Mouse (Mus musculus) left cerebral cortex, postnatal 4 days (tissue): Measurements from ENCODE around the gene Ncor2. TPM values are rescaled to one million over a fixed set of nuclear protein-coding genes. Genes with fewer than 3 reads are reported as not detected.

ENCODE experiments used
- DNase-seq: peaks from one replicate; pipeline ENCODE4 v3.0.0-alpha.2; 2022
- intact Hi-C: fragments of 180-260 bp; cut with DNase I; formaldehyde crosslinking; loops from one replicate; pipeline ENCODE4 v1.15.1; 2025
- total RNA-seq, 2 experiments: library from RNA; stranded (reverse); gene quantifications; 2 replicates each; pipeline ENCODE4 v1.2.3; 2021

Gene Ncor2
- total RNA-seq, 2 experiments from 2014 or later = 110 to 115 TPM

- intact Hi-C loops = no loop called here
- no peak for DNase-seq
These were observed 105.7 kb downstream of the Ncor2 start for GRCm38 (mm10) chr5:125073335-125073734.

- intact Hi-C loops = no loop called here
- no peak for DNase-seq
These were observed 106.6 kb downstream of the Ncor2 start for GRCm38 (mm10) chr5:125072425-125072824.

- intact Hi-C loops = no loop called here
- no peak for DNase-seq
These were observed 107.1 kb downstream of the Ncor2 start for GRCm38 (mm10) chr5:125071919-125072318.

GRCm38 (mm10) chr5:125070399-125070798 lies 108.6 kb downstream of the Ncor2 start:
- intact Hi-C loops = no loop called here

GRCm38 (mm10) chr5:125069916-125070315 lies 109.1 kb downstream of the Ncor2 start:
- DNase-seq = no peak
- intact Hi-C loops = no loop called here

More at GRCm38 (mm10) chr5:125070399-125070798, 108.6 kb downstream of the Ncor2 start:
- DNase-seq = no peak

GRCm38 (mm10) chr5:125069426-125069825 lies 109.6 kb downstream of the Ncor2 start:
- intact Hi-C loops = no loop called here
- DNase-seq = no peak

- peak; percentile 32 for DNase-seq
- intact Hi-C loops = no loop called here
These were observed 110.6 kb downstream of the Ncor2 start for GRCm38 (mm10) chr5:125068371-125068951.

- intact Hi-C loops = no loop called here
- DNase-seq = no peak
These were observed 111.3 kb downstream of the Ncor2 start for GRCm38 (mm10) chr5:125067673-125068072.

- intact Hi-C loops = no loop called here
- DNase-seq = peak; percentile 81
These were observed 112.2 kb downstream of the Ncor2 start for GRCm38 (mm10) chr5:125066479-125067471.

GRCm38 (mm10) chr5:125063015-125063414 lies 116.0 kb downstream of the Ncor2 start:
- DNase-seq = peak; percentile 49
- intact Hi-C loops = no loop called here

GRCm38 (mm10) chr5:125058267-125058668 lies 120.8 kb downstream of the Ncor2 start:
- intact Hi-C loops = loop anchor here (10.0 kb wide), 1 partner anchor 207 kb away; no protein-coding TSS in a partner anchor

GRCm38 (mm10) chr5:125057555-125058266 lies 121.3 kb downstream of the Ncor2 start:
- intact Hi-C loops = loop anchor here (10.0 kb wide), 1 partner anchor 207 kb away; no protein-coding TSS in a partner anchor
- DNase-seq = peak; percentile 58

More at GRCm38 (mm10) chr5:125058267-125058668, 120.8 kb downstream of the Ncor2 start:
- DNase-seq = peak; percentile 88

GRCm38 (mm10) chr5:125056696-125057554 lies 122.1 kb downstream of the Ncor2 start:
- no peak for DNase-seq
- intact Hi-C loops = loop anchor here (10.0 kb wide), 1 partner anchor 208 kb away; no protein-coding TSS in a partner anchor

- intact Hi-C loops = loop anchor here (10.0 kb wide), 1 partner anchor 208 kb away; no protein-coding TSS in a partner anchor
- DNase-seq = no peak
These were observed 122.7 kb downstream of the Ncor2 start for GRCm38 (mm10) chr5:125056331-125056695.

GRCm38 (mm10) chr5:125055901-125056300 lies 123.1 kb downstream of the Ncor2 start:
- intact Hi-C loops = loop anchor here (10.0 kb wide), 1 partner anchor 209 kb away; no protein-coding TSS in a partner anchor

GRCm38 (mm10) chr5:125053661-125054060 lies 125.4 kb downstream of the Ncor2 start:
- DNase-seq = no peak
- intact Hi-C loops = loop anchor here (10.0 kb wide), 1 partner anchor 211 kb away; no protein-coding TSS in a partner anchor

More at GRCm38 (mm10) chr5:125055901-125056300, 123.1 kb downstream of the Ncor2 start:
- no peak for DNase-seq

GRCm38 (mm10) chr5:125052603-125053488 lies 126.2 kb downstream of the Ncor2 start:
- DNase-seq = no peak
- intact Hi-C loops = loop anchor here (10.0 kb wide), 1 partner anchor 212 kb away; no protein-coding TSS in a partner anchor

- DNase-seq = no peak
These were observed 126.8 kb downstream of the Ncor2 start for GRCm38 (mm10) chr5:125052237-125052602.

More at GRCm38 (mm10) chr5:125052237-125052602, 126.8 kb downstream of the Ncor2 start:
- intact Hi-C loops = loop anchor here (10.0 kb wide), 1 partner anchor 213 kb away; no protein-coding TSS in a partner anchor
